Mouse (Mus musculus): ENCODE data around the gene Sema4a.
"Not testable (repeated sequence)": the region's sequence is repeated elsewhere in the genome, so short reads cannot be mapped to it uniquely, and the experiment has no call there.

Sema4a gene

GRCm38 (mm10) chr3:88455588-88456264, 5.3 kb downstream of the Sema4a start:
- peak; percentile 79 for DNase-seq

GRCm38 (mm10) chr3:88454762-88455587, 6.0 kb downstream of the Sema4a start:
- peak; percentile 73 for DNase-seq

GRCm38 (mm10) chr3:88453986-88454385, 7.0 kb downstream of the Sema4a start:
- DNase-seq, result no peak

- no peak for DNase-seq
Measured at GRCm38 (mm10) chr3:88453369-88453768, 7.6 kb downstream of the Sema4a start.

- DNase-seq, result no peak
Measured at GRCm38 (mm10) chr3:88452716-88453115, 8.3 kb downstream of the Sema4a start.

GRCm38 (mm10) chr3:88452246-88452645, 8.7 kb downstream of the Sema4a start:
- DNase-seq, result no peak

- DNase-seq, result no peak
Measured at GRCm38 (mm10) chr3:88450379-88451131, 10.4 kb downstream of the Sema4a start.

GRCm38 (mm10) chr3:88449395-88450023, 11.5 kb downstream of the Sema4a start:
- no peak for DNase-seq

GRCm38 (mm10) chr3:88448443-88448842, 12.5 kb downstream of the Sema4a start:
- no peak for DNase-seq

GRCm38 (mm10) chr3:88447676-88448183, 13.3 kb downstream of the Sema4a start:
- DNase-seq, result no peak

GRCm38 (mm10) chr3:88446471-88447123, 14.4 kb downstream of the Sema4a start:
- no peak for DNase-seq

- DNase-seq, result no peak
Measured at GRCm38 (mm10) chr3:88442888-88443287, 18.1 kb downstream of the Sema4a start.

- no peak for DNase-seq
Measured at GRCm38 (mm10) chr3:88442488-88442887, 18.5 kb downstream of the Sema4a start.

GRCm38 (mm10) chr3:88440500-88441381, 20.2 kb downstream of the Sema4a start:
- peak; percentile 70 for DNase-seq

- DNase-seq, result no peak
Measured at GRCm38 (mm10) chr3:88439582-88439981, 21.4 kb downstream of the Sema4a start.

- peak; percentile 69 for DNase-seq
Measured at GRCm38 (mm10) chr3:88437454-88437853, 23.5 kb downstream of the Sema4a start.

GRCm38 (mm10) chr3:88436395-88437201, 24.4 kb downstream of the Sema4a start:
- peak; percentile 40 for DNase-seq

- no peak for DNase-seq
Measured at GRCm38 (mm10) chr3:88435515-88435914, 25.5 kb downstream of the Sema4a start.

- not testable (repeated sequence) for DNase-seq
Measured at GRCm38 (mm10) chr3:88428639-88429038, 32.3 kb downstream of the Sema4a start.

- DNase-seq, result no peak
Measured at GRCm38 (mm10) chr3:88427342-88427905, 33.6 kb downstream of the Sema4a start.
